Mouse (Mus musculus) MEL (cell line): ENCODE measurements around the gene Ablim2.

Experiments
- BHLHE40 ChIP-seq: IDR thresholded peaks from 2 replicates; pipeline ENCODE4 v1.6.1; 2012; ENCODE audit warnings: low read depth, mild to moderate bottlenecking, inconsistent platforms, low read length, improper control_type of control experiment, borderline replicate concordance
- CTCF ChIP-seq, 3 experiments: IDR thresholded peaks in 2 of 3; conservative IDR thresholded peaks in 1 of 3; 2 replicates each; pipeline ENCODE4 v1.5.1; 2011 to 2012; ENCODE audit warnings: low read length in 3 of 3, low read depth in 2 of 3, mild to moderate bottlenecking in 2 of 3, improper control_type of control experiment in 1 of 3, inconsistent platforms in 1 of 3, mixed read lengths in 1 of 3, moderate library complexity in 1 of 3; ENCODE audit not compliant: control insufficient read depth in 1 of 3, insufficient read depth in 1 of 3, poor library complexity in 1 of 3, severe bottlenecking in 1 of 3
- NRF1 ChIP-seq: IDR thresholded peaks from 2 replicates; pipeline ENCODE4 v1.6.1; 2014; ENCODE audit warnings: low read depth, mild to moderate bottlenecking, inconsistent platforms, low read length, improper control_type of control experiment, moderate library complexity; ENCODE audit not compliant: poor library complexity, insufficient read depth, severe bottlenecking
- POLR2A ChIP-seq, 2 experiments: IDR thresholded peaks; 2 replicates each; pipeline ENCODE4 v1.6.1; 2011 to 2012; ENCODE audit warnings: low read length in 2 of 2, mild to moderate bottlenecking in 2 of 2, control low read depth in 1 of 2, improper control_type of control experiment in 1 of 2, low read depth in 1 of 2, moderate library complexity in 1 of 2; ENCODE audit not compliant: control insufficient read depth in 1 of 2, insufficient read depth in 1 of 2, poor library complexity in 1 of 2
- POLR2AphosphoS5 ChIP-seq: IDR thresholded peaks from 2 replicates; pipeline ENCODE4 v1.6.1; 2012; ENCODE audit warnings: low read depth, borderline replicate concordance, mild to moderate bottlenecking, inconsistent platforms, low read length, moderate library complexity, mixed read lengths
- USF1 ChIP-seq: IDR thresholded peaks from 2 replicates; pipeline ENCODE4 v1.6.1; 2014; ENCODE audit warnings: low read depth, mild to moderate bottlenecking, inconsistent platforms, low read length, improper control_type of control experiment, moderate library complexity
- ZKSCAN1 ChIP-seq: IDR thresholded peaks from 2 replicates; pipeline ENCODE4 v1.6.1; 2012; ENCODE audit warnings: low read depth, mild to moderate bottlenecking, inconsistent platforms, low read length, improper control_type of control experiment, moderate library complexity
- ZNF384 ChIP-seq: IDR thresholded peaks from 2 replicates; pipeline ENCODE4 v1.6.1; 2012; ENCODE audit warnings: low read depth, mild to moderate bottlenecking, inconsistent platforms, low read length, improper control_type of control experiment

DNA sequence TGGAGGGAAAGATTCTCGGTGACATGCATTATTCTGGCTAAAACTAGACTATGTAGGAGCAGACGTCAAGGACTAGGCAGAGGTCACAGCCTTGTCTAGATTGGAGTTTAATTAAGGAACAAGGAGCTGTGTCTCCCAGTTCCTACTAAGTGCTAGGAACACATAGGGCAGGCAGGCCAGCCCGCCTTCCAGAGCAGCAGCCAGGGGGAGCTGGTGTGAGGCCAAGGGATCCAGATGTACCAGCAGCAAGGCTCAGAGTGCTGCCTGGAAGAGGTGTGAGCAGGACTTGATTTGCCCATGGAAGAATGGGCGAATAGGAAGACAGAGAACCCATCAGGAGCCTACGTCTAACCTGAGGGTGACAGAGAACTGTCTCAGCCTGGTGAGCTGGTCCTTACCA lies 68.8 kb downstream of the Ablim2 start:
- TF ChIP-seq POLR2AphosphoS5 (no peak), POLR2A (IDR thresholded peaks at IDR 0.05; ENCODE audit: control insufficient read depth in 1 of 2, insufficient read depth in 1 of 2, low read depth in 1 of 2, low read length in 2 of 2, poor library complexity in 1 of 2) (no peak), CTCF (IDR thresholded peaks at IDR 0.05 in 2 of 3, conservative IDR thresholded peaks at IDR 0.05 in 1 of 3; ENCODE audit: control insufficient read depth in 1 of 3, insufficient read depth in 1 of 3, low read depth in 2 of 3, low read length in 3 of 3, poor library complexity in 1 of 3, severe bottlenecking in 1 of 3) (no peak), BHLHE40 (no peak), NRF1 (no peak), USF1 (no peak), ZKSCAN1 (no peak), ZNF384 (no peak)
